Mouse (Mus musculus) right cerebral cortex, postnatal 14 days (tissue): ENCODE data around the gene Sfrp2.

ENCODE experiments used
- DNase-seq: peaks from one replicate; pipeline ENCODE4 v3.0.0; 2022

Gene Sfrp2

DNA sequence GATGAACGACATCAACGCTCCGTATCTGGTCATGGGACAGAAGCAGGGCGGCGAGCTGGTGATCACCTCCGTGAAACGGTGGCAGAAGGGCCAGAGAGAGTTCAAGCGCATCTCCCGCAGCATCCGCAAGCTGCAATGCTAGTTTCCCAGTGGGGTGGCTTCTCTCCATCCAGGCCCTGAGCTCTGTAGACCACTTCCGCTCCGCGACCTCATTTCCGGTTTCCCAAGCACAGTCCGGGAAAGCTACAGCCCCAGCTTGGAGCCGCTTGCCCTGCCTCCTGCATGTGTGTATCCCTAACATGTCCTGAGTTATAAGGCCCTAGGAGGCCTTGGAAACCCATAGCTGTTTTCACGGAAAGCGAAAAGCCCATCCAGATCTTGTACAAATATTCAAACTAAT lies 7.2 kb downstream of the Sfrp2 start:
- no peak for DNase-seq

DNA sequence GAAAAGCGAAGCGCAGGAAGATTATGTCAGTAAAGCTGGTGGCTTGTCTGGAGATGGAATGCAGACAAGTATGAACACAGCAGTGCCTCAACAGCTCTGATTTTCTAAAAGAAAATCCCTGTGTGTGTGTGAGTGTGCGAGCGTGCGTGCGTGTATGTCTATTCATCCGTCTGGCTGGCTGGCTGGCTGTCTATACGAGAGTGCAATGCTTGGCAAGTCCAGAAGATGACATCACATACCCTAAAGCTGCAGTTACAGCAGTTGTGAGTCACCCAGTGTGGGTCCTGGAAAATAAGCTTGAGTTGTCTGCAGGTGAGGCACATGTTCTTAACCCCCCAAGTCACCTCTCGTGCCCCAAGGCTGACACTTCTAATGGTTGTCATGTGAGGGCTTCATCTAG lies 9.3 kb downstream of the Sfrp2 start:
- no peak for DNase-seq

DNA sequence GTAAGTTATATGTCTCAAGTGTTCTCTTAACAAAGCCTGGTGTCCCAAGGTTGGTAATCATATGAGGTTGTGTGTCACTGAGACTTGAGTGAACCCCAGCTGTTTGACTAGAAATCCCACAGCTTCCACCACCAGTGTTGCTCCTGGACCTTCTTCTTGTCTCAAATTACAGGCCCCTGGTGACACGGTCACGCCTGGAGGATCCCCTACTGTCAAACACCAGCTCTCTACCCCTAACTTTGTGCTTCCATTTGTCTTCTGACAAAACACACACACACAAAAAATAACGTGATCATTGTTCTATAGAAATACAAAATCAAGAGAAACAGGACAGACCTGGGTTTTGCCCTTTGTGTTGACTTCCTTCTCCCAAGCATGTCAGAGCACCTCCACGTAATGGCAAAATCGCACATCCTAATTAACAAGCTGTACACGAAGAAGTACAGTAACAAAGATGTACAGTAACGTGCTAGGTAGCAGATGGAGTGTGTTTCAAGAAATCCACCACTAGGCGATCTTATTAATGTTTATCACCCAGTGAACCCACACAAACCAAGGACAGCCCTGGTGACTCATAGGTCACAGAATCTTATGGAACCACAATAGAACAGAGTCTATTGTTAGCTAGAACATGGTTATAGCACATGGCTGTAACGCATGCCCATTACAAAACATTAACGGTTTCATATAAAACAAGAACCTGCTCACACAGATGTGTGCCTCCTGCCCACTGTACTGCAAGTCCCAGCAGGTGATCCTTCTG lies 15.5 kb downstream of the Sfrp2 start:
- DNase-seq, result no peak

DNA sequence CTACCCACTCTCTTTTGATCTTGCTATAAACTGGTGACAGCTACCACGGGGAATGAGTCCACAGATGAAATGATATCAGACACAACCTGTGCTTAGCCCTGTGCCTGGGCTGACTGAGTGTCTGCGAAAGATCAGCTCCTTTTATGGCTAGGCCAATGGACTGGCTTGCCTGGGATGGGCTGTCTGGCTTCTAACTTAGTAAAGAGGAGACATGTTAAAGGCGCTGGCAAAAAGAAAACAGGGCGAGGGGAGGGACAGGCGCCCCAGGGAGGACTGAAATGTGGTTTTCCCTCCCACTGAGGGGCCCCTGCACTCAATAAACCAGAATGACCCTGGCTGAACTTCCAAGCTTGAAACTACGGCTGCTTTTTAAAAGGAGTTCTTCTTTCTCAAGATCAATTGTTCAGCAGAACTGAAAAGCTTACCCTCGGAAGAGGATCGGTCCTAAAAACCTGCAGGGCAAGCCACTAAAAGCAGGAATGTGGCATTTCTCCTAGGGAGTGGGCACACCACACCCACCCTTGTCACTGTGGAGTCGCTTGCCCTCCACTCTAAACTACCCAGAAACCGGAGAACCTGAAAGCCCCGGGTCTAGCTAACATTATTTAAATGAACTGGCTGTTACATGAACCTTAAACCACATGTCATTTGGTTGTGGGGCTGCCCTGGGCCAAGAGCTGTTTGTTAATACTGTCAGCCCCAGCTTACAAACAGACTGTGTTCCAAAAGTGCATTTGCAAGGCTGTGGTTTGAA lies 17.8 kb downstream of the Sfrp2 start:
- no peak for DNase-seq

DNA sequence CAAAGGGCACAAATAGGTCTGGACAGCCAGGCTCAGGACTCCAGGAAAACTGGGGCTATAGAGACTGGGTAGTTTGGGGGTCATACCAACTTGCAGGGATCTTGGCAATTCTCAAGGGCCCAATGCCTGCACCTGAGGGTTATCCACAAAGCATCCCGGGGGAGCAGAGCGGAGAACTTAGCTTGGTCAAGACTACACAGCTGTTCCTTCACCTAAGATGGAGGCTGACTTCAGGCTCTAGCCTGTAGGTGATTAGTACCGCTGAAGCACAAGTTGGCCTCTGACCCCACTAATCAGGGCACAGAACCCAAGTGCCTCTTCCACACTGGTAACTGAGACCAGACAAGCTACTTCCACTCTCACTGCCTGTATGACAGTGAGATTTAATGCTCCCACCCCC lies 18.6 kb downstream of the Sfrp2 start:
- DNase-seq, result no peak

DNA sequence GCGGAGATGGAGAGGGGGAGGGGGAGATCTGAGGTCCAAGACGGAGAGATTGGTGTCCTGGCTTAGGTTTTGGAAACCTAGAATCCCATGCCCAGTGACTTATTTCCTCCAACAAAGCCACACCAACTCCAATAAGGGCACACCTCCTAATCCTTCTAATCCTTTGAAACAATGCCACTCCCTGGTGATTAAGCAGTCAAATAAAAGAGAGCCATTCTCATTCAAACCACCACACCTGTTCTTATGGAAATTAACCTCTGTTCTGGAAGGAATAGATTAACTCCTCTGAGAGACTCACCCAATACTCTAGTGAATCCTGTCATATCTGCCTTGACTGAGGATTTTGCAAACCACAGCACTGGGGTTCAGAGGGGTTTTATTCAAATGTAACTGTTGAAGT lies 21.0 kb downstream of the Sfrp2 start:
- DNase-seq, result no peak

DNA sequence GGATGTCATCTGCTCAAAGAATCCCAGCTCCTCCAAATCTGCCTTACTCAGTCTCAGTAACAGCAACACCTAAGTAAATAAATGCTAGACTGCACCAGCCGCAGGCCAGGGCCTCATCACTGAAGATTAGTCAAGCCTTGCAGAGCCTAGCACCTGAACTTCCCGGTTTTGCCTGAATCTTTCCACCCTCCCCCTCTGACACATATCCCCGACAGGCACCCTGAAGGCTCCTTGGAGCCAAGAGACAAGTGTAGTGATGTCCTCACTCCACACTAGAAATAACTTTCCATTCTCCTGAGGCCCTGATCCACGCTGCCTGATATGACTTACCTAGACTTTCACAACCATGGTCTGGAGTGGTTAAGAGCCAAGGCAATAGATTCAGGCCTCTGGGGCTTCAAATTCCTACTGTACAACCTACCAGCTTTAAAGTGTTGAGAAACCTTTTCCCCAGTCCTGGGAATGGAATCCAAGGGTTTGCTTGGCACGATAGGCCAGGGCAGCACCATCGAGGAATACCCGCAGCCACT lies 21.7 kb downstream of the Sfrp2 start:
- DNase-seq, result no peak

DNA sequence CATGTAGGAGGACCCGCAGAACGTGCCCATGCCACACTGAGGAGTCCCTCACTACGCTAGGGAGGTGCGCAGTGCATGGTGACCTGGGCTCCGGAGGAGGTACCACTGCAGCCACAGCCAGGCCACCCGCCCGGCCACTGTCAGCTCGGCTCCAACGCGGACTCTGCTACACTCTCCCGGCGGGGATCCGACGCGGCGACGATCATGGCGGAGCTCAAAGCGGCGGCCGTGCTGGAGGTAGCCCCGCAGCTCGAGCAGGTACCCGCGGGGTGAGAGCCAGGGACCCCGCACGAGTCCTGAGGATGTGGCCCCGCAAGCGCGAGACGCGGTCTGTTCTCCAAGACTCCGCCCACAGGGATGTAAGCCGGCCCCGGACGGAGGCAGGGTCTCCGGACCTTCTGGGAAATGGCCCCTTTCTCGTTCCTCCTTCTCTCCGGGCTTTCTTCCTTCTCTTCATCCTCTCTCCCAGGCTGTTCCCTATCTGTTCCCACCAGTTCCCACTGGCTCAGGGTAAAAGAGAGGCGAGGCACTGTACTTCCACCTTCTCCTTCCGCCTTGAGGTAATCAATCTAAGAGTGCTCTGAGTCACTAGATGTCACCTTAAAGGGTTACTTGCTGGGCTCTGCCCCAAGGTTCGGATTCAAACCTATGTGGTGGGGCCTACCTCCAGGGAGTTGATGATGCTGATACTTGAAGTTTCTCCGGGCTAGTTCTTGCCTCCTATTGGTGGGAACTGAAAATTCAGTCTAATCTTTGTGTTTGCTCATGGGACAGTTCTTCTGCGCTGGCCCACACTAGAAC lies 23.7 kb downstream of the Sfrp2 start:
- DNase-seq, result no peak

DNA sequence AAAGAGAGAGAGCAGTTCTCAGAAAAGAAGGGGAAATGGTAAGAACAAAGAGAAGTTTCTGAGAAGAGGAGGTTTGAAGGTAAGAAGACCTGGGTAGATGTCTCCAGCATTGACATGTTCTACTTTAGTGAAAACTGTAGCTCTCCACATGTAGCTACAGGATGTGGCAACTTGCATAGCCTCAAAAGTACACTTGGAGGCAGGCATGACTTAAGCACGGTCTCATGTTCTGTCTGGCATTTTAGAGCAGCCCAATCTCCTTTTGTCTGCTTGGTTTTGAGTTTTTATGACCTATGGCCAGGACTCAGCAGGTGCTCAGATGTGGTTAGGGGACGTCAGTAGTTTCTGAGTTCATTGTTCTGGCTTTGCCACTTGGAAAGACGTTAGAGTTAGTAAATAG lies 25.3 kb downstream of the Sfrp2 start:
- DNase-seq, result no peak

DNA sequence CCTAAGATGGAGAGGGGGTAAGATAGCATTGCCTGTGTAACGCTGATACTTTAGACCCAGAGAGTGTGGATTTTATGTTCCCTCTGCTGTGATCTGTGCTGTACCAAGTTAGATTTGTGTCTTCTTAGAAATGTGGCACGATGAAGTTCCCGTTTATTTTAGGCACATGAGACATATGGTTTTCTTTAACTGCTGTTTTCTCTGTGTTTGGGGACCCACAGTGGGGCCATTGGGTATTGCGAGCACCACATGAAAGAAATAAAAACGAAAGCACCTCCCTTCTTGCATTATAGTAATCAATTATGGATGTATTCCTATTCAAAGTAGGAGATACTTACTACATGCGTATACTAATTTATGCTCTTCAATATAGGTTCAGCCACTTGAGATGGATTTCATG lies 31.0 kb downstream of the Sfrp2 start:
- peak; percentile 18 for DNase-seq

DNA sequence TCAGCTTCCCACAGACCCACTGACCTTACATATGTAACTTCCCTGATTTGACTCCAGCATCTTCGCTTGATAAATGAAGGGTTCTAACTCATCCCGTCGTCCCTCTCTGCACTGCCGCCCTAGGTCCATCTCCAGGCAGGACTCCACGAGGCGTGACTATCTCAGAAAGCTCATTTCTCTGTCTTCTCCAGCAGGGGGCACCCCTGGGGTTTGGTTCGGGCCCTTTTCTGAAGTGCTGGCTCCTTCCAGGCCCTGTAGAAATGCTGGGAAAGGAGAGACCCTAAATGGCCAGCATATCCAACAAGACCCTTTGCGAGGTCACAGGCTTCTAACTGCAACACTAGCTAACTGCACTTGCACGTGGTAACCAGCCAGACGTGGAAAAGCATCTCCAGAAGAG lies 31.7 kb downstream of the Sfrp2 start:
- DNase-seq, result peak; percentile 67

DNA sequence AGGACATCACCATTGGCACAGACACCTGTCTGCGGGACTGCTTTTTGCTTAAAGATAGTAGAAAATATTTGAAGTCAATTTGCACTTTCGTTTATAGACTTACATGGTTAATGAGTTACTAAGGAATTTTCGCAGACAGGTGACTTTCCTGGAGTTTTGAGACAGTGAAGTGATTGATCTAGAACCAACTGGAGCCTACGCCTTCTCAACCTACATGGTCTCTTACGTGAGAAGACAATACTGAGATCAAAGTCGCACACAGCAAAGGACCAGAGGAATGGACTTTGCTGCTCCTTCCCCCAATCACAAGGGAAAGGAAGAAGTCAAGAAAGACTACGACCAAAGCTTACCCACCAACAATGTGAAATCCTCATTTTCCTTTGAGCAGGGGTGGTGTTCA lies 33.4 kb downstream of the Sfrp2 start:
- DNase-seq, result no peak

DNA sequence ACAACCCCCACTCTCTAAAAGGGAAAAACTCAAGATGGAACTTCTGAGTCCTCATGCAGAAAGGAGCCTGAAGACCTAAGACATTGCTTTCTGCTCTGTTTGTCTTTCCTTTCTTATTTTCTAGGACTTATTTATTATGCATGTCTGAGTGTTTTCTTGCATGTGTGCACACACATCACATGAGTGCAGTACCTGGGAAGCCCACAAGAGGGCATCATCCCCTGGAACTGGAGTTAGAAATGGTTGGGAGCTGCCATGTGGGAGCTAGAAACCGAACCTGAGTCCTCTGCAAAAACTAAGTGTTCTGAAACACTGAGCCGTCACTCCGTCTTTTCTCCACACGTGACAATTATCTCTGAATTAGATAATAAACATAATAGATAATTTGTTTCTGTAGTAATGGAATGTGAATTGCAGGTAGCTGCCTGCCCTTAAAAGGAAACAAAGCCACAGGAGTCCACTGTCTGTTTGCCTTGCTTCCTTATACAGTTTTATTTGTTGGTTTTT lies 35.6 kb downstream of the Sfrp2 start:
- DNase-seq, result no peak

DNA sequence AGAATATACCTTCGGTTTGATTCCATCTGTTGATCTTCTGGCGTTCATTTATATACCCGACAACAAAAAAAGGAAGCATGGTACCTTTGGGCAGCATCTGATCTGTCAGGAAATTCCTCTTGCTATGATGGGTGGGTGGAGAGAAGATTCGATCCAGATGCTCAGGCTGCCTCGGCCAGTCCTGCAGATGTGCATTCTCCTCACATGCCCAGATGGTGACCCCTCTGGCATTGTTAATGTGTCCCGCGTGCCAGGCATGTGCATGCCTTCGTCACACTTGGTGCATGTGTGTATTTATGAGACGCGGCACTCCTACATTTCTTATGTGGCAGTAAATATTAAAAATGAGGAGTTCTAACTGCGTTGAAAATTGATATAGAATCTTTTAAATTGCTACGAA lies 42.4 kb downstream of the Sfrp2 start:
- DNase-seq, result no peak

DNA sequence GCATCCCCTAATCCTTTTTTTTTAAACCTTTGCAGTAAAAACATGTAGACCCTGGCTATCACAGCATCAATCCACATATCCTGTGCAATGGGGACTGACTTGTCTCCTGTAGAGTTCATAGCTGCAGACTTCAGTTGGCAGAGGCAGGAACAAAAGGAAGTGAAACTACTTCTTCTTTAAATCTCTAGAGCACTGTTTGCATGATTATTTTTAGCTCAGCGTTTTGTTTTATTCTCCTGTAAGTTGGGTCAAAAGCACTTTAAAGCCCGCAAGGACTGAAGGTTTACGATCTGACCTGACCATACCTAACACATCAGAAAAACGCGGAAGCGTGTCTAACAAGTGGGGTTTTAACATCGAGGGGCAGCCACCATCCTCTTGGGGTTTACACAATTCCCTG lies 45.9 kb downstream of the Sfrp2 start:
- no peak for DNase-seq

DNA sequence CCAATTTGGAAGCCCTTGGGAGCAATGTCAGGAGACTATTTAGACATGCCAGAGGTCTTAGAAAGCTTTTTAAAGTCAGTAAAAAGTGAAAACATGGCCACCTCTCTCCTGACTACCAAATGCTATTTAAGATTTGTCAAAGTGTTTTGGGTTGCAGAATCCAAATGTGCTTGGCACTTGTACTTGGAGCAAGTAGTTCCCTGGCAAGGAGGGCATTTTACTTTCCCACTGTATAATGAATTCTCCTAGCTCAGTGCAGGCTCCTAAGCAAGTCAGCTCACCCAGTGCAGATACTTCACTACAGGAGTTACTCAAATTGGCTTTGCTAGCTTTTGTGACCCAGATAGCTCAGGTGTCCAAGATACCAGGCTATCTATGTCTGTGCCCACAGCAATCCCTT lies 46.7 kb downstream of the Sfrp2 start:
- no peak for DNase-seq

DNA sequence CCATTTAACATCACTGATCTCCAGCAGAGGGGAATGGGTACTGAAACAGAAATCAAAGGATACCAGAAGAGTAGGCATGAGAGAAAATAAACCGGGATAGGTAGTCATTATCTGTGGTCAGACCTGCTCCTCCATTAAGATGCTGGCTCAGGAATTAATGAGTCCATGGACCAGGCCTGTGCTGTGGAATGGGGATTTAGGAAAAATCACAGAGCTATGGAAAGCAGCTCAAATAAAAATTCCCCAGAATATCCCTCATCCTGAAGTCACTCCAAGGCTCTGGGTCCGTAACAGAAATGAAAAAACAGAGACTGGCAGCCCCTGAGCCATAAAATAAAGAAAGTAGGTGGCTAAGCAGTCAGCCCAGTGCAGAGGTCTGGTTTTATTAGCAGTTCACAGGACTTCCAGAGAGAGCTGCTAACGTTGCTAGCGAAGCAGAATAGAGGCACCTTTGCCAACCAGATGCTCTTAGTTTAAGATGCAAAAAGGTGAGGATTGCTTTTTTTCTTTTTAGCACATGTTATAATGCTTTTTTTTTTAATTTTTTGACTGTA lies 50.3 kb downstream of the Sfrp2 start:
- DNase-seq, result no peak

DNA sequence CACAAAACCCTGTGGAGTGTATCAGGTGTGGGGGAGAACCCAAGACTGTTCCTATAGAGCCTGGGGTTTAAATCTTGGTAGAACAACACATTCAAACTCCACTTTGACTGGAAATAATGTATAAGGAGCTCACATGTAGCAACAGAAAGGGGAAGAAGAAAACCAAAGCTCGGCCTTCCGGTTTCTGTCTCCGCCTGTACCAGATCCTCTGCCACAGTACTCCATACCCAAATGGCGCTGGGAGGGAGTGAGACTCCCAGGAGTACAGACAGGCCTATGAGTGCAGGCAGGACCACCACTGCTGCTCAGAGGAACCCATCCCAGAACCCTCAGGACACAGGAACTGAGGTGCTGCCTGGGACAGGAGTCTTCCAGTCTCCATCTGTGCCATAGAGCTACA lies 57.7 kb downstream of the Sfrp2 start:
- no peak for DNase-seq
